Mouse (Mus musculus): ENCODE measurements at regions not wholly inside any gene's neighbourhood (a gene's known extent, or its start where the extent isn't known, plus 50 kb on each side); places are given as distances from the start of the nearest gene placed in this dataset.
"Not testable (repeated sequence)": the region's sequence is repeated elsewhere in the genome, so short reads cannot be mapped to it uniquely, and the experiment has no call there.

GRCm38 (mm10) chr1:161728546-161729206 lies 59.6 kb downstream of the Fasl start:
- DNase-seq (ENCODE audit: low spot score in 2 of 2) = no peak

GRCm38 (mm10) chr1:161727357-161727756 lies 60.9 kb downstream of the Fasl start:
- not testable (repeated sequence) for DNase-seq (ENCODE audit: low spot score in 2 of 2)

- DNase-seq (ENCODE audit: low spot score in 2 of 2) = not testable (repeated sequence)
Observed at GRCm38 (mm10) chr1:161726098-161726497, 62.2 kb downstream of the Fasl start.

GRCm38 (mm10) chr1:161719876-161720275 lies 68.4 kb downstream of the Fasl start:
- DNase-seq (ENCODE audit: low spot score in 2 of 2) = no peak

- no peak for DNase-seq (ENCODE audit: low spot score in 2 of 2)
Observed at GRCm38 (mm10) chr1:161718254-161718653, 70.0 kb downstream of the Fasl start.

- peak in 1 of 2 experiments; percentile 80 for DNase-seq (ENCODE audit: low spot score in 2 of 2)
Observed at GRCm38 (mm10) chr1:161712918-161713317, 75.4 kb downstream of the Fasl start.

GRCm38 (mm10) chr1:161712283-161712682 lies 76.0 kb downstream of the Fasl start:
- DNase-seq (ENCODE audit: low spot score in 2 of 2) = no peak

- no peak for DNase-seq (ENCODE audit: low spot score in 2 of 2)
Observed at GRCm38 (mm10) chr1:161707049-161707448, 81.2 kb downstream of the Fasl start.

GRCm38 (mm10) chr1:161704961-161705360 lies 83.3 kb downstream of the Fasl start:
- no peak for DNase-seq (ENCODE audit: low spot score in 2 of 2)

- DNase-seq (ENCODE audit: low spot score in 2 of 2) = no peak
Observed at GRCm38 (mm10) chr1:161704527-161704926, 83.8 kb downstream of the Fasl start.

- DNase-seq (ENCODE audit: low spot score in 2 of 2) = no peak
Observed at GRCm38 (mm10) chr1:161695886-161696285, 92.4 kb downstream of the Fasl start.

- no peak for DNase-seq (ENCODE audit: low spot score in 2 of 2)
Observed at GRCm38 (mm10) chr1:161693768-161694160, 94.5 kb downstream of the Fasl start.

- DNase-seq (ENCODE audit: low spot score in 2 of 2) = no peak
Observed at GRCm38 (mm10) chr1:161692836-161693767, 95.2 kb downstream of the Fasl start.

GRCm38 (mm10) chr1:161688946-161689345 lies 99.3 kb downstream of the Fasl start:
- DNase-seq (ENCODE audit: low spot score in 2 of 2) = no peak

GRCm38 (mm10) chr1:161687548-161687947 lies 100.7 kb downstream of the Fasl start:
- peak; percentile 30 to 67 for DNase-seq (ENCODE audit: low spot score in 2 of 2)

GRCm38 (mm10) chr1:161680558-161680957 lies 107.7 kb downstream of the Fasl start:
- no peak for DNase-seq (ENCODE audit: low spot score in 2 of 2)

GRCm38 (mm10) chr1:161670937-161671336 lies 117.4 kb downstream of the Fasl start:
- no peak for DNase-seq (ENCODE audit: low spot score in 2 of 2)

- DNase-seq (ENCODE audit: low spot score in 2 of 2) = no peak
Observed at GRCm38 (mm10) chr1:161664321-161664720, 124.0 kb downstream of the Fasl start.

GRCm38 (mm10) chr1:161663351-161663750 lies 124.9 kb downstream of the Fasl start:
- no peak for DNase-seq (ENCODE audit: low spot score in 2 of 2)

- no peak for DNase-seq (ENCODE audit: low spot score in 2 of 2)
Observed at GRCm38 (mm10) chr1:161662241-161662640, 126.1 kb downstream of the Fasl start.

GRCm38 (mm10) chr1:161657511-161657910 lies 130.8 kb downstream of the Fasl start:
- no peak for DNase-seq (ENCODE audit: low spot score in 2 of 2)

GRCm38 (mm10) chr1:161649387-161649786 lies 138.9 kb downstream of the Fasl start:
- no peak for DNase-seq (ENCODE audit: low spot score in 2 of 2)

- no peak for DNase-seq (ENCODE audit: low spot score in 2 of 2)
Observed at GRCm38 (mm10) chr1:161632098-161632497, 137.6 kb downstream of the Tnfsf18 start.
